Comparison of ENCODE assay signal across 38 mouse cellular contexts in the genomic region with DNA sequence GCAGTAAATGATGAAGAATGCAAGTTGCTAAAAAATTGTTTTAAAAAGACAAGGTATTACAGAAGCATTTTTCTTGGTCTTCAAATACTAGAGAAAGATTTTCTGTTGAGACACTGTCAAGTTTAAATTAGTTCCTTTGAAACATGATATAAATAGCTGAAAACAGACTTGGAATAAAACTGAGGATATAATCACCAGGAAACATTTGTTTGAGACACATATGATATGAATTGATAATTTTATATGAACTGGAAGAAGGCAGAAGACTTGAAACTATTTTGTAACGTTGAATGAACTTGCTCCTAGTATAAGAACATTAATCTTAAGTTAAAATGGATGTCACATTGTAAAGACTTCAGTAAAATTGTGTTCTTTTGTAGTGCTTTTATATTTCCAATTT. TPM values are rescaled to one million over a fixed set of nuclear protein-coding genes. Genes with fewer than 3 reads are reported as not detected.
"Had no signal": no experiment of that assay in that cellular context is flagged by ENCODE, and none has a peak within 500 bp of the region (broad histone marks: within the 10 kb centered on the region; RNA-seq: fewer than 3 reads in every experiment).

No protein-coding gene starts in this region.

- H3K4me3 ChIP-seq: limb, embryonic 10.5 days; limb, embryonic 12.5 days; limb, embryonic 13.5 days; limb, embryonic 15.5 days; liver, embryonic 12.5 days; liver, embryonic 13.5 days; liver, embryonic 15.5 days; lung, embryonic 15.5 days; megakaryocyte, embryonic 14.5 days; midbrain, embryonic 10.5 days; midbrain, embryonic 12.5 days; midbrain, embryonic 13.5 days; midbrain, embryonic 15.5 days; myocyte; neural tube, embryonic 12.5 days had no signal

- H3K9ac ChIP-seq: limb, embryonic 12.5 days; limb, embryonic 13.5 days; limb, embryonic 15.5 days; liver, embryonic 12.5 days; liver, embryonic 13.5 days; liver, embryonic 14.5 days; liver, embryonic 15.5 days; liver, postnatal 0 days; lung, embryonic 14.5 days; lung, embryonic 15.5 days; midbrain, embryonic 12.5 days; midbrain, embryonic 13.5 days; midbrain, embryonic 15.5 days; neural tube, embryonic 12.5 days had no signal

- DNase-seq: left cerebral cortex, postnatal 4 days; liver; liver, embryonic 13.5 days; liver, postnatal 0 days; lung, adult 18-20 months; lung, adult 2 months; lung, embryonic 14.5 days; lung, postnatal 10 days; lung, postnatal 14 days; lung, postnatal 36 days; lung, postnatal 4 days; midbrain, embryonic 14.5 days had no signal

- H3K4me1 ChIP-seq: limb, embryonic 10.5 days; limb, embryonic 12.5 days; limb, embryonic 13.5 days; limb, embryonic 15.5 days; liver, embryonic 12.5 days; liver, embryonic 13.5 days; liver, embryonic 15.5 days; lung, embryonic 15.5 days; megakaryocyte, embryonic 14.5 days; midbrain, embryonic 10.5 days; midbrain, embryonic 12.5 days; midbrain, embryonic 13.5 days; midbrain, embryonic 15.5 days; neural tube, embryonic 12.5 days had no signal

- H3K27me3 ChIP-seq: limb, embryonic 12.5 days; limb, embryonic 13.5 days; limb, embryonic 15.5 days; liver, embryonic 12.5 days; liver, embryonic 13.5 days; liver, embryonic 15.5 days; lung, embryonic 15.5 days; megakaryocyte, embryonic 14.5 days; midbrain, embryonic 12.5 days; midbrain, embryonic 13.5 days; midbrain, embryonic 15.5 days; neural tube, embryonic 12.5 days had no signal

- H3K27ac ChIP-seq: limb, embryonic 10.5 days; limb, embryonic 12.5 days; limb, embryonic 13.5 days; limb, embryonic 15.5 days; liver, embryonic 12.5 days; liver, embryonic 13.5 days; liver, embryonic 14.5 days; liver, embryonic 15.5 days; lung, embryonic 15.5 days; macrophage; midbrain, embryonic 10.5 days; midbrain, embryonic 12.5 days; midbrain, embryonic 13.5 days; midbrain, embryonic 15.5 days; neural tube, embryonic 12.5 days had no signal

- H3K36me3 ChIP-seq: limb, embryonic 10.5 days; limb, embryonic 12.5 days; limb, embryonic 13.5 days; limb, embryonic 15.5 days; liver, embryonic 12.5 days; liver, embryonic 13.5 days; liver, embryonic 15.5 days; lung, embryonic 15.5 days; midbrain, embryonic 10.5 days; midbrain, embryonic 12.5 days; midbrain, embryonic 13.5 days; midbrain, embryonic 15.5 days; neural tube, embryonic 12.5 days had no signal

- H3K9me3 ChIP-seq: limb, embryonic 10.5 days; limb, embryonic 12.5 days; limb, embryonic 13.5 days; limb, embryonic 15.5 days; liver, embryonic 12.5 days; liver, embryonic 13.5 days; liver, embryonic 15.5 days; lung, embryonic 15.5 days; megakaryocyte, embryonic 14.5 days; midbrain, embryonic 10.5 days; midbrain, embryonic 12.5 days; midbrain, embryonic 13.5 days; midbrain, embryonic 15.5 days; neural tube, embryonic 12.5 days had no signal

RNA-seq across cellular contexts. Expression of a gene that starts 11.1 kb away (rescaled TPM):
- total RNA-seq: left cerebral cortex, postnatal 10 days; left cerebral cortex, postnatal 14 days; left cerebral cortex, postnatal 25 days; left cerebral cortex, postnatal 36 days; left cerebral cortex, postnatal 4 days; megakaryocyte progenitor cell, adult 5-6 weeks; megakaryocyte, adult 5-6 weeks; megakaryocyte-erythroid progenitor cell, adult 5-6 weeks; monocyte, adult 5-6 weeks had no signal
- polyA plus RNA-seq: liver, adult 2 months; lung, adult 2 months; lung, postnatal 0 days; macrophage had no signal
